Comparison of ENCODE assay signal across 8 mouse cellular contexts in genomic region chr1:73618551-73619170, GRCm38 (mm10).
DNase-seq lines count a peak whose midpoint lies in the region; ATAC-seq and TF ChIP-seq lines count a peak whose summit lies in the region.

No protein-coding gene starts in this region.

- 0 out of 2 replicates have a peak, but pooled peaks have one; percentile 59 for ATAC-seq in stomach, postnatal 0 days (ENCODE audit: low FRiP score, low TSS enrichment)

- H3K4me2 ChIP-seq in stomach, postnatal 0 days (replicated peaks; ENCODE audit: low read depth), result no peak overlapping the region

- H3K4me1 ChIP-seq in midbrain, embryonic 10.5 days, result 0 out of 2 replicates have a peak, but pooled peaks cover 6% of the 10 kb centered on the region
- no peaks in the 10 kb centered on the region for H3K4me1 ChIP-seq in stomach, postnatal 0 days (replicated peaks; ENCODE audit: control insufficient read depth, insufficient read depth)
- H3K4me1 ChIP-seq in thymus, adult 2 months (replicated peaks; ENCODE audit: control insufficient read depth, insufficient read depth, low read length), result no peaks in the 10 kb centered on the region

- H3K4me3 ChIP-seq in midbrain, embryonic 10.5 days, result no peak overlapping the region
- no peak overlapping the region for H3K4me3 ChIP-seq in stomach, postnatal 0 days (ENCODE audit: low read depth, low read length)
- no peak overlapping the region for H3K4me3 ChIP-seq in thymus, adult 2 months (ENCODE audit: control insufficient read depth, insufficient read depth, low read length)

- peak; percentile 64; the same call in 1 of the 2 replicates for TF ChIP-seq CTCF in brain, embryonic 14.5 days (IDR thresholded peaks at IDR 0.05; ENCODE audit: borderline replicate concordance, extremely low read depth, insufficient read depth, insufficient read length)
- TF ChIP-seq CTCF in stomach, postnatal 0 days (IDR thresholded peaks at IDR 0.05; ENCODE audit: low read depth), result peak; percentile 81
- no peak for TF ChIP-seq CTCF in thymus, adult 2 months (IDR thresholded peaks at IDR 0.05; ENCODE audit: borderline replicate concordance, control insufficient read depth, extremely low read depth, insufficient read depth, low read length, poor library complexity)

- TF ChIP-seq EP300 in stomach, postnatal 0 days (optimal IDR thresholded peaks at IDR 0.05), result no peak

- H3K27ac ChIP-seq in midbrain, embryonic 10.5 days (replicated peaks), result 0 out of 2 replicates have a peak overlapping the region, but pooled peaks have one; percentile 42
- no peak overlapping the region for H3K27ac ChIP-seq in stomach, postnatal 0 days (replicated peaks)
- H3K27ac ChIP-seq in thymus, adult 2 months (ENCODE audit: control insufficient read depth, insufficient read depth, low read length), result no peak overlapping the region

- no peaks in the 10 kb centered on the region for H3K36me3 ChIP-seq in midbrain, embryonic 10.5 days
- no peaks in the 10 kb centered on the region for H3K36me3 ChIP-seq in stomach, postnatal 0 days (ENCODE audit: control insufficient read depth, insufficient read depth, low read length)
- H3K36me3 ChIP-seq in thymus, adult 2 months (ENCODE audit: control insufficient read depth, insufficient read depth, low read length), result no peaks in the 10 kb centered on the region

- no peak for TF ChIP-seq POLR2A in brain, embryonic 14.5 days (IDR thresholded peaks at IDR 0.05; ENCODE audit: borderline replicate concordance, extremely low read depth, insufficient read depth, insufficient read length, poor library complexity, severe bottlenecking)
- TF ChIP-seq POLR2A in thymus, adult 2 months (IDR thresholded peaks at IDR 0.05; ENCODE audit: control insufficient read depth, extremely low read depth, insufficient read depth, low read length, poor library complexity), result no peak

- no peaks in the 10 kb centered on the region for H3K27me3 ChIP-seq in midbrain, embryonic 10.5 days (ENCODE audit: low read depth, poor library complexity, severe bottlenecking)
- H3K27me3 ChIP-seq in stomach, postnatal 0 days (ENCODE audit: control insufficient read depth, insufficient read depth, low read length), result no peaks in the 10 kb centered on the region
- no peaks in the 10 kb centered on the region for H3K27me3 ChIP-seq in thymus, adult 2 months (ENCODE audit: control insufficient read depth, insufficient read depth, low read length)

- WGBS in midbrain, embryonic 10.5 days, result 49% methylated on average over 4 of the region's 4 CpGs
- 32% methylated on average over 4 of the region's 4 CpGs for WGBS in stomach, postnatal 0 days
- WGBS in thymus, adult 2 months, result 56% methylated on average over 4 of the region's 4 CpGs

- H3K9me3 ChIP-seq in midbrain, embryonic 10.5 days (replicated peaks), result no peaks in the 10 kb centered on the region
- H3K9me3 ChIP-seq in stomach, postnatal 0 days (ENCODE audit: control insufficient read depth, low read length), result no peaks in the 10 kb centered on the region

- peak; percentile 50 for DNase-seq in layer of hippocampus, adult 11-12 months (ENCODE audit: low spot score)
- no peak for DNase-seq in layer of hippocampus, adult 9-10 months (ENCODE audit: low spot score)
- DNase-seq in brain, embryonic 14.5 days (ENCODE audit: low read depth), result peak; percentile 75
- peak; percentile 30 to 64 for DNase-seq in frontal cortex, postnatal 36 days (ENCODE audit: low spot score in 2 of 2)
- peak; percentile 59 to 81 for DNase-seq in kidney, postnatal 25 days
- peak; percentile 41 for DNase-seq in midbrain, embryonic 10.5 days (ENCODE audit: low spot score)
- DNase-seq in stomach, postnatal 0 days (ENCODE audit: low spot score), result peak; percentile 62
- no peak for DNase-seq in thymus, adult 2 months

- H3K9ac ChIP-seq in stomach, postnatal 0 days (ENCODE audit: low read length), result no peak overlapping the region

Comparison
In these comparisons a context has a peak if more than half of its experiments do, and no peak if none do; other contexts are left out.
1. DNase-seq: peak in layer of hippocampus, adult 11-12 months (single experiment), brain, embryonic 14.5 days (single experiment), frontal cortex, postnatal 36 days (2 of 2), kidney, postnatal 25 days (2 of 2), midbrain, embryonic 10.5 days (single experiment) and stomach, postnatal 0 days (single experiment); none in layer of hippocampus, adult 9-10 months (single experiment) and thymus, adult 2 months (single experiment).